Mouse (Mus musculus) spleen, adult 2 months (tissue): ENCODE results near the gene Mab21l1. TPM values are rescaled to one million over a fixed set of nuclear protein-coding genes. Genes with fewer than 3 reads are reported as not detected.

ENCODE experiments used
- DNase-seq, 2 experiments: peaks; one replicate each; pipeline versions ENCODE4 v3.0.0 to v3.0.0-alpha.2; 2012 to 2021; ENCODE audit warnings: low spot score in 2 of 2, low read depth in 1 of 2
- H3K27ac ChIP-seq: fragments of 200-500 bp; 2 replicates; pipeline ENCODE4 v1.5.1; 2012; ENCODE audit warnings: low read length, inconsistent platforms; ENCODE audit not compliant: insufficient read depth
- H3K27me3 ChIP-seq: fragments of 200-500 bp; 2 replicates; pipeline ENCODE4 v1.6.1; 2012; ENCODE audit warnings: mild to moderate bottlenecking, moderate library complexity, low read length, inconsistent platforms; ENCODE audit not compliant: control insufficient read depth, insufficient read depth
- H3K36me3 ChIP-seq: fragments of 200-500 bp; 2 replicates; pipeline ENCODE4 v1.6.1; 2012; ENCODE audit warnings: mild to moderate bottlenecking, low read length, inconsistent platforms; ENCODE audit not compliant: control insufficient read depth, insufficient read depth
- H3K4me1 ChIP-seq: fragments of 200-500 bp; 2 replicates; pipeline ENCODE4 v1.6.1; 2011; ENCODE audit warnings: inconsistent platforms; ENCODE audit not compliant: control insufficient read depth, insufficient read depth, insufficient read length
- H3K4me3 ChIP-seq: fragments of 200-500 bp; 2 replicates; pipeline ENCODE4 v1.5.1; 2011; ENCODE audit warnings: mild to moderate bottlenecking, inconsistent platforms; ENCODE audit not compliant: insufficient read depth, insufficient read length; ENCODE audit errors: extremely low read depth
- CTCF ChIP-seq: fragments of 200-500 bp; IDR thresholded peaks from 2 replicates; pipeline ENCODE4 v1.5.1; 2011; ENCODE audit warnings: mild to moderate bottlenecking, inconsistent platforms; ENCODE audit not compliant: insufficient read depth, insufficient read length, insufficient replicate concordance; ENCODE audit errors: extremely low read depth
- POLR2A ChIP-seq: fragments of 200-500 bp; IDR thresholded peaks from 2 replicates; pipeline ENCODE4 v1.6.1; 2011; ENCODE audit warnings: low read depth, low read length, inconsistent platforms
- WGBS: fragments of 180-500 bp; shearing (Covaris S2); methylation state at CpG from one replicate; pipeline ENCODE4 v1.1.7; 2018; 5-methylcytosine and 5-hydroxymethylcytosine counted together
- polyA plus RNA-seq: library from polyadenylated mRNA; depleted of rRNA; stranded (reverse); fragments of >200 nt; gene quantifications from 2 replicates; pipeline ENCODE4 v1.2.3, GENCODE M21; 2012

Mab21l1 gene
- polyA plus RNA-seq, 1 experiment: not detected

DNA sequence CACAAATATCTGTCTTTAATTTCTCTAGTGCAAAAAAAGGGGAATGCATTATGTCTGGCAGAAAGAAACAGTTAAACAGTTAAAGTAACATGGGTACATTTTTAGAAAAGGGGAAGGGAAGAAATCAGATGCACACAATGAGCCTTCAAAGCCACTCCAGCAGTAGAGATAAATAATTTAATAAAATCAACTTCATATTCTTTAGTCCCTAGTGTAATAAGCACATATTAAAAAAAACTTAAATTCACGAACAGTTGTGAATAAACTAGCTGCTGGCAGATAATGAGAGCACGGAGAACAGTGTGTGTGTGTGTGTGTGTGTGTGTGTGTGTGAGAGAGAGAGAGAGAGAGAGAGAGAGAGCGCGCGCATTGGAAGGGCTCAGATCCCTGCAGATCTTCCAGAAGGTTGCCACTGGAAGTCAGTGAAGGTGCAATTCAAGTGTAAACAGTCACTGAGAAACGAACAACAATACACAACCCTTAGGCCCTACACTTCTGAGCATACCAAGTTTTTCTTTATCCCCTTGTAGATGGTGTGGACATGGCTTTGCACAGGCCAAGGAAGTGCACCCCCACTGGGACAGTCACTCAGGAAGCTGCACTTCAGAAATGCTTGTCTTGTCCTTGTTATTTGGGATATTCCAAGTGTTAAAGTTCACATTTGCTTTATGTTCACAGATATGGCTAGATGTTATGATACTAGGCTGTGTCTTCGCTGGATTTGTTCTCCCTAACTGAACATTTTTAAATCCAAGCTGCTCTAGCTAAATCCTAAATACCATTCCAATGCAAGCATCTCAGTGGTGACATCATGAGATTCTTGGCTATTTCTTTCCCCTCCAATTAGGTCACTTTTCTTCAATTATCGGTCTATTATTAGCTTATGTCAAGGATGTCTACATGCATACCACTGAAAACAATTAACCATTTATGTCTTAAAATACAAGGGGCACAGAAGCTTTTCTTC lies 3.3 kb upstream of the Mab21l1 start:
- H3K36me3 ChIP-seq: no peaks in the 10 kb centered on the region
- no peak for DNase-seq
- no peak overlapping the region for H3K4me3 ChIP-seq
- 82% methylated on average over 8 of the region's 8 CpGs for WGBS
- no peak for TF ChIP-seq POLR2A
- no peak for TF ChIP-seq CTCF
- H3K27me3 ChIP-seq: peaks cover 20% of the 10 kb centered on the region
- H3K4me1 ChIP-seq: no peaks in the 10 kb centered on the region
- no peak overlapping the region for H3K27ac ChIP-seq

DNA sequence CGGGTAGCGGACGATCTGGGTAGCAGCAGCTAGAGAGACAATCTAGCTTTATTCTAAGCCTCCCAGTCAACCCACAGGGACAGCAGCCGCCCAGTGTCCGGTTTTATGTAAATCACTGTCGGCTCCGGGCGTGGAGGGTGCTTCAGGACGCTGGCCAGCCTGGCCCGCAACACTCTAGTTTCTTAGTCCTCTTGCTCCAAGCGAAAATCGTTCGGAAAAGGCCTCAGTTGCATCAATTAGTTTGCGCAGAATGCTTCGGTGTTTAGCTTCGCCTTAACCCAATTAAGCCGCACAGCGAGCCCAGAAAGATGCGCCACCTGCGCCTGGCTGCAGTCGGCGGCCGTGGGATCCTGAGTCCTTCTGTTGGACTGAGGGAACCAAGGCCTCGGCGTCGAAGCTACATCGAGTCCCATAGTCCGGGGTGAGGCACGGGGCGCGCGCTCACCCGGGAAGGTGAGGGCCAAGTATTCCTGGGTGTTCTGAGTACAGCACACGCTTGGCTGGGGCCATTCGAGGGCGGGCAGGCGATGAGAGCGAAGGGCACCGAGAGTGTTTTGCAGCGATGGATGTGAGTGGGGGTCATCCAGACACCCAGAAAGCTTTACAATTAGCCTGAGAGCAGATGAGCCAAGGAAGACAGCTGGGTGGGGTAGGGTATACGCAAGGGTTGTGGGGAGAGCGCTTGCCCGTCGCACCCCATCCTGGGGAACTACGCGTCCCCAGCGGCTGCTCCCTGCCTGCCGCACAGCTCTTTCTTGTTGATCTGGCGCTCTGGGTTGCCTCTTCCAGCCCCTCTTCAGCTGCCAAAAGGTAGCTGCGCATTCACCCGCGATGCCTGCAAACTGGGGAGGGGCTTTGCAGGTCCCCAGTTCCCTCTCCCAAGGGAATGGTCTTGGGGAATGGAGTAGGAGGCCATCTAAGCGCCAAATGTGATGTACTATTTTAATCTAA lies 1.9 kb upstream of the Mab21l1 start:
- WGBS: 21% methylated on average over 53 of the region's 53 CpGs
- TF ChIP-seq POLR2A: no peak
- TF ChIP-seq CTCF: no peak
- H3K27ac ChIP-seq: no peak overlapping the region
- no peaks in the 10 kb centered on the region for H3K36me3 ChIP-seq
- H3K4me3 ChIP-seq: no peak overlapping the region
- H3K4me1 ChIP-seq: no peaks in the 10 kb centered on the region
- DNase-seq: no peak
- peaks cover 21% of the 10 kb centered on the region for H3K27me3 ChIP-seq

DNA sequence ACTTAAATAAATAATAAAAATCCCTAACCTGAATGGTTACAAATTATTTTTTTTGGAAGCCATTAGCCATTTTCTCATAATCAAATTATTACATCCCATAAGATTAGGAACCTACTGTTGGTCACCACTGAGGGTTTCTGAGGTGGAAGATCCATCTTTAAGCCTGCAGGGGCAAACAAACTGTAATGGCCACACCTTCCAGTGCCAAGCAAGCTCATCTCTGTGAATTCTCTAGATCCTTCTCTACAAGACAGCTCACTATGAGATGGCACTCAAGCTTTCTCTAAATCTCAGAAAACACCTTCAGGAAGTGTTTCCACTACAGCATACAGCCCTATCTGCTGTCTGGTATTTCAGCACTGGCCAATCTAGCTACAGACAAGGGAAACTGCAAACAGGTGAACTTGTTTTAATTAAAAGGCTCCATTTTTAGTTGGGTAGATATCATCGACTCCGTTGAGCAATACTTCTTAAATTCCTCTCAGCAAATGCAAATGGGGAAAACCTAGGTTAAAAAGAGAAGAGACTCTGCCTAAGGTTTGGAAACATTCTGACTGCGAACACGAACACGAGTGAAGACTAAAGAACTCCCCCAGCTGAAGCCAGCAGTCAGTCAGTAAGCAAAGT lies 768 bp upstream of the Mab21l1 start:
- no peaks in the 10 kb centered on the region for H3K36me3 ChIP-seq
- H3K27ac ChIP-seq: no peak overlapping the region
- WGBS: 47% methylated on average over 5 of the region's 5 CpGs
- DNase-seq: no peak
- no peak overlapping the region for H3K4me3 ChIP-seq
- TF ChIP-seq POLR2A (no peak), CTCF (no peak)
- H3K4me1 ChIP-seq: no peaks in the 10 kb centered on the region
- peaks cover 21% of the 10 kb centered on the region for H3K27me3 ChIP-seq

DNA sequence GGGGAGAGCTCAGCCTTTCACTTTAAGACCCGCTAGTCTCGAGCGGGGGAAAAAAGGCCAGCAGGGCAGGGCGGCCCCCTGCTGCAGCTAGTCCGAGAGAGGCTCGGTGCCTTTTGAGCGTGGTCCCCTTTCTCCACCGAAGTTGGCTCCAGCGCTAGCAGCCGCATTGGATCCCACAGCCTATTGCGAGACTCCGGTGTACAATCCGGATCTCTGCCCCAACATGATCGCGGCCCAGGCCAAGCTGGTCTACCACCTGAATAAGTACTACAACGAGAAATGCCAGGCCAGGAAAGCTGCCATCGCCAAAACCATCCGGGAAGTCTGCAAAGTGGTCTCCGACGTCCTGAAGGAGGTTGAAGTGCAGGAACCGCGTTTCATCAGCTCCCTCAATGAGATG lies 461 bp downstream of the Mab21l1 start:
- no peak overlapping the region for H3K4me3 ChIP-seq
- H3K27ac ChIP-seq: no peak overlapping the region
- no peaks in the 10 kb centered on the region for H3K4me1 ChIP-seq
- no peaks in the 10 kb centered on the region for H3K36me3 ChIP-seq
- peaks cover 27% of the 10 kb centered on the region for H3K27me3 ChIP-seq
- WGBS: 6% methylated on average over 22 of the region's 22 CpGs
- TF ChIP-seq CTCF (no peak), POLR2A (no peak)
- no peak for DNase-seq

DNA sequence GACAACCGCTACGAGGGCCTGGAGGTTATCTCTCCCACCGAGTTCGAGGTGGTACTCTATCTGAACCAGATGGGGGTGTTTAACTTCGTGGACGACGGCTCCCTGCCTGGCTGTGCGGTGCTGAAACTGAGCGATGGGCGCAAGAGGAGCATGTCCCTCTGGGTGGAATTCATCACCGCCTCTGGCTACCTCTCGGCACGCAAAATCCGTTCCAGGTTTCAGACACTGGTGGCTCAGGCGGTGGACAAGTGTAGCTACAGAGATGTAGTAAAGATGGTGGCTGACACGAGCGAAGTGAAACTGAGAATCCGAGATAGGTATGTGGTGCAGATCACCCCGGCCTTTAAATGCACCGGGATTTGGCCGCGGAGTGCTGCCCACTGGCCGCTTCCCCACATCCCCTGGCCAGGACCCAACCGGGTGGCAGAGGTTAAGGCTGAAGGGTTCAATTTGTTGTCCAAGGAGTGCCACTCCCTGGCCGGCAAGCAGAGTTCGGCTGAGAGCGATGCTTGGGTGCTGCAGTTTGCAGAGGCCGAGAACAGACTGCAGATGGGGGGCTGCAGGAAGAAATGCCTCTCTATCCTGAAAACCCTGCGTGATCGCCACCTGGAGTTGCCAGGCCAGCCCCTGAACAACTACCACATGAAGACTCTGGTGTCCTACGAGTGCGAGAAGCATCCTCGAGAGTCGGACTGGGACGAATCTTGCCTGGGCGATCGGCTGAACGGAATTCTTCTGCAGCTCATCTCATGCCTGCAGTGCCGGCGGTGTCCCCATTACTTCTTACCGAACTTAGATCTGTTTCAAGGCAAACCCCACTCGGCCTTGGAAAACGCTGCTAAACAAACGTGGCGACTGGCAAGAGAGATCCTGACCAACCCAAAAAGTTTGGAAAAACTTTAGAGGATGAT lies 1.1 kb downstream of the Mab21l1 start:
- TF ChIP-seq CTCF: no peak
- no peak for TF ChIP-seq POLR2A
- no peaks in the 10 kb centered on the region for H3K36me3 ChIP-seq
- H3K4me3 ChIP-seq: peak overlapping the region; percentile 36; the same call in 1 of the 2 replicates
- H3K27me3 ChIP-seq: peaks cover 27% of the 10 kb centered on the region
- no peak for DNase-seq
- no peak overlapping the region for H3K27ac ChIP-seq
- no peaks in the 10 kb centered on the region for H3K4me1 ChIP-seq
- 8% methylated on average over 45 of the region's 45 CpGs for WGBS
